Mouse (Mus musculus): ENCODE results near the gene Klhl26. TPM values are rescaled to one million over a fixed set of nuclear protein-coding genes. Genes with fewer than 3 reads are reported as not detected.

The Klhl26 gene
- polyA plus RNA-seq, 1 experiment from 2014 or later, result 6.7 TPM

DNA sequence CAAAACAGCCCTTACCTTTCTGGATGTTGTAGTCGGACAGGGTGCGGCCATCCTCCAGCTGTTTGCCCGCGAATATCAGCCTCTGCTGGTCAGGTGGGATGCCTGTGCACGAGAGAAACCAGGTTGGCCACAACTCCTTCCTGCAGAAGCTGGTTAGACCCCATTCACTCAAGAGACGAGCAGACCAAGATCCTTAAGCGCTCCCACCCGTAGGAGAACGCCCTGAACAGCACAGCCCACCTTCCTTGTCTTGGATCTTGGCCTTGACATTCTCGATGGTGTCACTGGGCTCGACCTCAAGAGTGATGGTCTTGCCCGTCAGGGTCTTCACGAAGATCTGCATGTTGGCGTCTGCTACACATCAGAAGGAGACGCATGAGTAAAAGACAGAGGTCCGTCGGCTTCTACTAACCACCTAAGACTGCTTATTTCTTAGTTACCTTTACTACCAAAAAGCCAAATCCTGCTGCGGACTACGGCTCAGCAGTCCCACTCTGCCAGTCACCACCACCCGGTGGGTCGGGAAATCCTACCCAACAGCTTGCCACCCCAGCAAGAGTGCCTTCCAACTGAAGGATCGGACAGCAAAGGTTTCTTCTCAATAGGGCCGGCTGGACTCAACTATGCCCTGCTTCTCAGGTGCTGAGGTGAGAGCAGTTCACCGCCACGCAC, 32.6 kb upstream of the Klhl26 start:
- Histone ChIP-seq H3K27ac (peak overlapping the region; percentile 99), H3K4me3 (replicated peaks) (peak overlapping the region; percentile 89), H3K27me3 (no peaks in the 10 kb centered on the region), H3K4me1 (replicated peaks) (peaks cover 77% of the 10 kb centered on the region), H3K4me2 (peak overlapping the region; percentile 93), H3K9ac (peak overlapping the region; percentile 99), H3K36me3 (peaks cover 47% of the 10 kb centered on the region), H3K9me3 (replicated peaks) (no peaks in the 10 kb centered on the region)
- WGBS (ENCODE audit: insufficient replicate concordance), result 2% methylated on average over 25 of the region's 25 CpGs
- DNase-seq (no peak), ATAC-seq (ENCODE audit: low read depth) (no peak)

DNA sequence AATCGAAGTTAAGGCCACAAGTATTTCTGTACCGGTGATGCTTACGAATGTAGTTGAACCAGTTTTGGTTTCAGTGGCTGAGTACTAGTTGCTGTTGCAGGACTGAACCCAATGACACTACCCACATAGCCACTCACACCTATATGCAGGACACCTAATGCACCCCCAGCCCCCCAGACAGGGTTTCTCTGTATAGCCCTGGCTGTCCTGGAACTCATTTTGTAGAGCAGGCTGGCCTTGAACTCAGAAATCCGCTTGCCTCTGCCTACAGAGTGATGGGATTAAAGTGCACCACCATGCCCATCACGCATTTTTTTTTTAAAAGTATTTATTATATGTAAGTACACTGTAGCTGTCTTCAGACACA, 30.2 kb upstream of the Klhl26 start:
- peak overlapping the region; percentile 93 for H3K4me2 ChIP-seq
- no peak for ATAC-seq (ENCODE audit: low read depth)
- WGBS (ENCODE audit: insufficient replicate concordance), result 41% methylated on average over 5 of the region's 5 CpGs

DNA sequence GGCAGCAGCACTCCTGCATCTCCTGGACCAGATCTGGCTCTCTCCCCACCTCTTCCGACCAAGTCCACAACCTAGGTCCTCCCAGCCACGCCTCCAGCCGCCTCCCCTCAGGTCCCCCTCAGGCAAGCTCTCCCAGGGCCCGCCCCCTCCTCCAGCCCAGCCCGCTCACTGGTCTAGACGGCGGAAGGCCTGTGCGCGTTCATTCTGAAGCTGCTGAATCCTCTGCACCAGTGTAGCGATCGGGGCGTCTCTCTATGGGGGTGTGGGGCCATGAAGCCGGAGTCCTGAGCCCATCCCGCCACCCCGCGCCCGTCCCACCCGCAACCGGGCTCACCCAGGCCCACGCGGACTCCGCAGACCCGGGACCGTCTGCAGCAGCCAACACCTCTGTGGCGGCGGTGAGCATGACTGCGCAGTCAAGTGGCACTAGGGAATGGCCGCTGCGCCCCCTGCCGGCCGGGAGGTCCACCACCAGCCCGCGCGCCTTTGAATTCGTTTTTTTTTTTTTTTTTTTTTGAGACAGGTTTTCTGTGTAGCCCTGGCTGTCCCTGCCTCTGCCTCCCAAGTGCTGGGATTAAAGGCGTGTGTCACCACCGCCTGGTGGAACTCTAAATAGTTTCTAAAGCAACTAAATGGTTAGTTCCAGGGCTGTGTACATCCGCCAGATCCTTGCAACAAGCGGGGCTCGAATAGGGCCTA, 29.7 kb upstream of the Klhl26 start, which contains the start of gene Rex1bd:
TSS of gene Rex1bd (minus strand) at position 425 of the 699 bp plus-strand sequence.
- Histone ChIP-seq H3K36me3 (peaks cover 29% of the 10 kb centered on the region), H3K27ac (peak within 1 kb of the TSS; percentile 95), H3K4me3 (replicated peaks) (peak within 1 kb of the TSS; percentile 79), H3K9ac (peak within 1 kb of the TSS; percentile 89), H3K4me1 (replicated peaks) (peaks cover 79% of the 10 kb centered on the region), H3K27me3 (peaks cover 24% of the 10 kb centered on the region), H3K4me2 (peak within 1 kb of the TSS; percentile 93), H3K9me3 (replicated peaks) (no peaks in the 10 kb centered on the region)
- under 1% methylated on average over 40 of the region's 40 CpGs for WGBS (ENCODE audit: insufficient replicate concordance)
- DNase-seq (peak; percentile 93), ATAC-seq (ENCODE audit: low read depth) (peak; percentile 83)

More for the DNA sequence above, 30.2 kb upstream of the Klhl26 start:
- Histone ChIP-seq H3K27ac (peak overlapping the region; percentile 95), H3K27me3 (peaks cover 18% of the 10 kb centered on the region), H3K36me3 (peaks cover 29% of the 10 kb centered on the region), H3K9me3 (replicated peaks) (no peaks in the 10 kb centered on the region), H3K9ac (peak overlapping the region; percentile 89), H3K4me3 (replicated peaks) (peak overlapping the region; percentile 79), H3K4me1 (replicated peaks) (peaks cover 79% of the 10 kb centered on the region)
- no peak for DNase-seq

DNA sequence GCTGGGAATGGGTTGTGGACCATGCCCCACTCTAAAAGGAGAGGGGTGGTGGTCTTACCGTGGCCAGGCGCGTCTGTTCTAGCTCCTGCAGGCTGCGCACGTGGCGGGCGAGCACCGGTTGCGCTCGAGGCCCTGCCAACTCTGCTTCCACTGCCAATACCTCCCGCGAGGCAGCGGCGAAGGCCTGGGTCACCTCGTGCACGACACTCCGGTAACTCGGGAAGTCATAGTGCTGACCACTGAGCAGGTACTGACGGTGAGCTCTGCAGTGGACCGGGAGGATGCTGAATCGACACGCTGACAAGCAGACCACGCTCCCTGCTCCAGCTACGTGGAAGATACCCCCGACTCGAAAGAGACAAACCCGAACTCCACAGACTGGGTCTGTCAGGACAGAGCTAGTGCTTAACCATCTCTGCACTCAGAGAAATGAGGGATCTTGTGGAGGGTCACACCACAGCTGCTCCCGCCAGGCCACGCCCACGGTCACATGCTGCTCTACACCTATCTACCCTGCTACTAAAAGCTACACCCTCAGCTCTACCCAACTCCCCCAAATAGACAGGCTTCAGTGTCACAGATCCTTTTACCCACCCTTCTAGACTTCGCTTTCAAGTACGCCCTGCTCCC, 29.0 kb upstream of the Klhl26 start:
- peaks cover 30% of the 10 kb centered on the region for H3K27me3 ChIP-seq
- H3K4me3 ChIP-seq (replicated peaks), result peak overlapping the region; percentile 79
- peak overlapping the region; percentile 93 for H3K4me2 ChIP-seq
- H3K9ac ChIP-seq, result peak overlapping the region; percentile 89
- no peak for DNase-seq
- H3K27ac ChIP-seq, result peak overlapping the region; percentile 95
- ATAC-seq (ENCODE audit: low read depth), result peak; percentile 24
- 39% methylated on average over 32 of the region's 32 CpGs for WGBS (ENCODE audit: insufficient replicate concordance)
- H3K9me3 ChIP-seq (replicated peaks), result no peaks in the 10 kb centered on the region
- peaks cover 82% of the 10 kb centered on the region for H3K4me1 ChIP-seq (replicated peaks)
- H3K36me3 ChIP-seq, result peaks cover 29% of the 10 kb centered on the region

DNA sequence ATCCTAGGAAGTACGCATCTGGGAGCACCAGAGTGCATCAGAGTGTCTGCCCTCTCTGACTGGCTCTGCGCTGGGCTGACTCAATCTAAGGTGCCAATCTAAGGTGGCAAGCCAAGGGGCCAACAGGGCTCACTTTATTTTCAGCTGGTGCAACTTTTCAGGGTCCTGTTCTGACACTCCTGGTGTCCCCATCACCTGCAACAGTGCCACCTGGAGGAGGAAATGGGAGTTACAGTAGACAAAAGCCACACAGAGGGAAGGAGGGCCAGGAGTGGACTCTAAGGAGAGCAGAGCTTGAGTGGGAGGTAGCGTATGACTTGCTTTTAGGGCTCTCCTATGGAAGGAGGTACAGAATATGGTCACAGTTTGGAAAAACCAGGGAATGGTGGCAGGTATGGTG, 28.1 kb upstream of the Klhl26 start:
- DNase-seq (peak; percentile 74), ATAC-seq (ENCODE audit: low read depth) (no peak)
- Histone ChIP-seq H3K36me3 (peaks cover 29% of the 10 kb centered on the region), H3K4me1 (replicated peaks) (peaks cover 91% of the 10 kb centered on the region), H3K9ac (no peak overlapping the region), H3K27ac (no peak overlapping the region), H3K4me2 (peak overlapping the region; percentile 93), H3K4me3 (replicated peaks) (no peak overlapping the region), H3K9me3 (replicated peaks) (no peaks in the 10 kb centered on the region), H3K27me3 (peaks cover 39% of the 10 kb centered on the region)
- WGBS (ENCODE audit: insufficient replicate concordance), result 58% methylated on average over 3 of the region's 3 CpGs

DNA sequence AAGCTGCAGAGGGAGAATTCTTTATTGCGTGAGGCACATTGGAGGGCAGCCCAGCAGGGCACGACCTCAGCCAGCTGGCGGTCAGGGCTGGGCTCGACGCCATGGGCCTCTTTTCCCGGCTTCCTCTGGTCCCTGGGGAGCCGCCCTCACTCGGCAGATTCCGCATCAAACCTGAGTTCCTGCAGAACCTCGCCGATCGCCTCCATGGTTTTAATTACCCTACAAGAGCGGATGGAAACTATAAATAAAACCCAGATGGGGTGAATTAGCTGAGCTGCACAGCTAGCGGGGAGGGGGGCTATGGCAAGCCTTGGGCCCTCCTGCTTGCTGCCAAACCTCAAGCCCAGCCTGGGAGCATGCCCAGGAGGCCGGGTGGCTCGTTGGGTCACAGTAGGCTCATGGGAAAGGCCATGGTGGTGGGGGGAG, 27.5 kb upstream of the Klhl26 start:
- no peak for DNase-seq
- Histone ChIP-seq H3K9ac (no peak overlapping the region), H3K36me3 (peaks cover 28% of the 10 kb centered on the region), H3K4me1 (replicated peaks) (peaks cover 94% of the 10 kb centered on the region), H3K27me3 (peaks cover 44% of the 10 kb centered on the region), H3K9me3 (replicated peaks) (no peaks in the 10 kb centered on the region), H3K4me2 (no peak overlapping the region), H3K4me3 (replicated peaks) (no peak overlapping the region), H3K27ac (no peak overlapping the region)
- 86% methylated on average over 16 of the region's 16 CpGs for WGBS (ENCODE audit: insufficient replicate concordance)
- ATAC-seq (ENCODE audit: low read depth), result no peak

DNA sequence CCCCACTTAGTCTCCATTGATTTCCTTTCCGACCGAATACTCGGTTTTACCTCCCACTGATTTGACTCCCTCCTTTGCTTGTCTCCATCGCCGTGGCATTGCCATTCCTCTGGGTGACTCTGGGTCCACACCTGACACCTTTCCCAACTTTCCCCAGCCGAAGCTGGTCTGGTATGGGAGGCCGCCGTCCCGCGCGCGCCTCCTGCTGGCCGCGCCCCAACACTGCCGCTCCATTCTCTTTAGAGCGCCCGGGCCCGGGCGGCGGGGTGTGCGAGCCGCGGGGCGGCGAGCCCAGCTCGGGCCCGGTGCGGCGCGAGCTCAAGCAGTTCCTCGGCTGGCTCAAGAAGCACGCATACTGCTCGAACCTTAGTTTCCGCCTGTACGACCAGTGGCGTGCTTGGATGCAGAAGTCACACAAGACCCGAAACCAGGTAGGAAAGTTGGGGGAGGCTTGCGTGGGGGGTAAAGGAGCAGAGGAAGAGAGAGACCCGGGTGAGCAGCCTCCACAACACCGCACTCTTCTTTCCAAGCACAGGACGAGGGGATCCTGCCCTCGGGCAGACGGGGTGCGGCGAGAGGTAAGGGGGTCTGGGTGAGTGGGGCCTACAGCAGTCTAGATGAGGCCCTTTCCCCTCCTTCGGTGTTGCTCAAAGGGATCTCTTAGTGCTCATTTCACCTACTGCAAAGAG, 26.4 kb upstream of the Klhl26 start:
- Histone ChIP-seq H3K27me3 (peaks cover 55% of the 10 kb centered on the region), H3K9ac (peak overlapping the region; percentile 62), H3K4me2 (peak overlapping the region; percentile 72), H3K4me1 (replicated peaks) (peaks cover 94% of the 10 kb centered on the region), H3K4me3 (replicated peaks) (0 out of 2 replicates have a peak overlapping the region, but pooled peaks have one; percentile 2), H3K36me3 (peaks cover 17% of the 10 kb centered on the region), H3K27ac (peak overlapping the region; percentile 21; the same call in 1 of the 2 replicates), H3K9me3 (replicated peaks) (no peaks in the 10 kb centered on the region)
- DNase-seq (peak; percentile 59), ATAC-seq (ENCODE audit: low read depth) (no peak)
- 18% methylated on average over 46 of the region's 46 CpGs for WGBS (ENCODE audit: insufficient replicate concordance)

DNA sequence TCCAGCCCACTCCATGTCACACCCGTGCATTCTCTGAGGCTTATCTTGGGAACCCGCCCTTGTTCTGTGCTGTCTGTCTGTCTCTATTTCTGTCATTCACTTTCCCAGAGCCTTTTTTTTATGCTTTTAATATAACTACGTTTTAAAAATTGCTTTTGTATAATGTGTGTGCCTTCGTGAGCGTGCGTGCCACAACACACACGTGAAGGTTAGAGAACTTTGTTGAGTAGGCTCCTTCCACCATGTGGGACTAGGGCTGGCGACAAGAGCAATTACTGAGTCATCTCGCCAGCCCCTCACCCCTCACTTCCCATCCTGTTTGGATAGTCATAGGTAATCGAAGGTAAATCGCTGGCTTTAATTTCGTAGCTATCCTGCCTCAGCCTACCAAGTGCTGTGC, 25.8 kb upstream of the Klhl26 start:
- Histone ChIP-seq H3K27me3 (peaks cover 62% of the 10 kb centered on the region), H3K9me3 (replicated peaks) (no peaks in the 10 kb centered on the region), H3K4me3 (replicated peaks) (peak overlapping the region; percentile 47), H3K9ac (peak overlapping the region; percentile 62), H3K27ac (no peak overlapping the region; the same call in 1 of the 2 replicates), H3K4me2 (peak overlapping the region; percentile 72), H3K4me1 (replicated peaks) (peaks cover 89% of the 10 kb centered on the region), H3K36me3 (peaks cover 10% of the 10 kb centered on the region)
- ATAC-seq (ENCODE audit: low read depth), result no peak
- 34% methylated on average over 12 of the region's 12 CpGs for WGBS (ENCODE audit: insufficient replicate concordance)
- no peak for DNase-seq

DNA sequence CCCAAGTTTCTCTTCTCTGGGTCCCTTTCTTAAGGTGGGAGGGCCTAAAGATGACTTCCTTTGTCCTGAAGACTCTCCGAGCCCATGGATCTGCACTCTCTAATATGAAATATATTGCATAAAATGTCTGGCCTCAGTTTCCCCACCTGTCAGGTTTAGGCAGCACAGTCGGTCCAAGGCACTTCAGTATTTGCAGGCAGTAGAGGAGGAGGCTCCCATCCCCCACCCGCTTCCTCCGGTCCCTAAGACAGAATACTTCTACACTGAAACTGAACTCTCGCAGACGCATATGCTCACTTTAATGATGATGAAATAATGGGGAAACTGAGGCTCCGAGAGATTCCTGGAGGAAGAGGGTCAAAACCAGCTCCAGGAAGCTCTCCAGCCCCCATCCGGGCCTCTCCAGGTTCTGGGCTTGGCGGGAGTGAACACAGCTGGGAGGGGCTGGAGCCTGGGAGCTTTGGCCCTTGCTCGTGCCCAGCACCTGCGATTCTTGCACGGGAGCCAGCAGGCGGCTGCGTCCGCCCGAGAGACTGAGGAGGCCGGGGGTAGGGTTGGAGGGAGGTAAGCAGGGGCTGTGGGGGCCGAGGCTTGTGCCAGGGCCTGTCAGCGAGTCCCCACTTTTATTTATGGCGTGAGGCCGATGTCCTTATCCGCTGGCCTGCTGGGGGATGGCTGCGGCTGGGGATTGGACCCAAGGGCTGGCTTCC, 25.2 kb upstream of the Klhl26 start:
- peak overlapping the region; percentile 84 for H3K27ac ChIP-seq
- no peaks in the 10 kb centered on the region for H3K9me3 ChIP-seq (replicated peaks)
- no peak for DNase-seq
- 17% methylated on average over 23 of the region's 23 CpGs for WGBS (ENCODE audit: insufficient replicate concordance)
- peaks cover 4% of the 10 kb centered on the region for H3K36me3 ChIP-seq
- peaks cover 67% of the 10 kb centered on the region for H3K27me3 ChIP-seq
- H3K4me3 ChIP-seq (replicated peaks), result peak overlapping the region; percentile 47
- peak overlapping the region; percentile 62 for H3K9ac ChIP-seq
- H3K4me2 ChIP-seq, result peak overlapping the region; percentile 72
- no peak for ATAC-seq (ENCODE audit: low read depth)
- H3K4me1 ChIP-seq (replicated peaks), result peaks cover 83% of the 10 kb centered on the region

DNA sequence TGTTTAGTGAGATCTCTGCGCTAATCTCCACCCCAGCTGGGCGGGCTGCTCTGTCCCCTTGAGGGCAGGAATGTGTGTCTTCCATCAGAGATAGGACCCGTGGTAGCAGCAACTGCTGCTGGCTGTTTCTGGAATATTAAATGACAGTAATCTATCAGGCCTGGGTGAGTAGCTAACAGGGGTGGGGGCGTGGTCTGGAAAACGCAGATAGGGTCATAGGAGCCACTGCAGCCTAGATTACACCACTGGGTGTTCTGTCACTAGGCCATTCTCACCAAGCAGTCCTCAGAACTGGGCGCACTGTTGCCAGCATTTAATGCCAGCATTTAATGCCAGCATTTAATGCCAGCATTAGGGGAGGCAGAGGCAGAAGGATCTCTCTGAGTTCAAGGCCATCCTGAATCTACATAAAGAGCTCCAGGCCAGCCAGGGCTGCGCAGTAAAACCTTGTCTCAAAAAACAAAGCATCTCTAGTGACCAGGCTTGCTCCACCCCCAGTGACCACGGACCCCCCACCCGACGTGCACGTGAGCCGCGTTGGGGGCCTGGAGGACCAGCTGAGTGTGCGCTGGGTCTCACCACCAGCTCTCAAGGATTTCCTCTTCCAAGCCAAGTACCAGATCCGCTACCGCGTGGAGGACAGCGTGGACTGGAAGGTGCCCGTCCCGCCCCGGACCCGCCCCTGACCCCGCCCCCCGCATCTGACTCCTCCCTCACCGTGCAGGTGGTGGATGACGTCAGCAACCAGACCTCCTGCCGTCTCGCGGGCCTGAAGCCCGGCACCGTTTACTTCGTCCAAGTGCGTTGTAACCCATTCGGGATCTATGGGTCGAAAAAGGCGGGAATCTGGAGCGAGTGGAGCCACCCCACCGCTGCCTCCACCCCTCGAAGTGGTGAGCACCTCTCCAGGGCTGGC, 23.9 kb upstream of the Klhl26 start:
- Histone ChIP-seq H3K9ac (peak overlapping the region; percentile 62), H3K9me3 (replicated peaks) (no peaks in the 10 kb centered on the region), H3K36me3 (peaks cover 4% of the 10 kb centered on the region; the same call in 1 of the 2 replicates), H3K4me2 (peak overlapping the region; percentile 72), H3K27me3 (peaks cover 81% of the 10 kb centered on the region), H3K27ac (peak overlapping the region; percentile 84), H3K4me1 (replicated peaks) (peaks cover 76% of the 10 kb centered on the region), H3K4me3 (replicated peaks) (peak overlapping the region; percentile 47)
- 3% methylated on average over 39 of the region's 39 CpGs for WGBS (ENCODE audit: insufficient replicate concordance)
- ATAC-seq (ENCODE audit: low read depth), result peak; percentile 86
- peak; percentile 79 for DNase-seq
